Mouse (Mus musculus) cerebellum, adult 11 months (tissue): ENCODE results near the gene Xrcc2.
A peak's percentile ranks its signal among the peaks of the same experiment; 100 is the strongest.
"Not testable (repeated sequence)": the region's sequence is repeated elsewhere in the genome, so short reads cannot be mapped to it uniquely, and the experiment has no call there.

Experiments
- DNase-seq: peaks from one replicate; pipeline ENCODE4 v3.0.0; 2022

Gene Xrcc2

GRCm38 (mm10) chr5:25705567-25706349 is at the start of gene Xrcc2:
TSS of gene Xrcc2 (minus strand) at chr5:25705825.
- DNase-seq = peak; percentile 98

- no peak for DNase-seq
Measured at GRCm38 (mm10) chr5:25754236-25754766, 48.7 kb upstream of the Xrcc2 start.

GRCm38 (mm10) chr5:25753556-25754235 is 48.1 kb upstream of the Xrcc2 start:
- DNase-seq = no peak

- no peak for DNase-seq
Measured at GRCm38 (mm10) chr5:25752862-25753261, 47.2 kb upstream of the Xrcc2 start.

GRCm38 (mm10) chr5:25751552-25751951 is 45.9 kb upstream of the Xrcc2 start:
- no peak for DNase-seq

GRCm38 (mm10) chr5:25748613-25749012 is 43.0 kb upstream of the Xrcc2 start:
- no peak for DNase-seq

- DNase-seq = no peak
Measured at GRCm38 (mm10) chr5:25747904-25748303, 42.3 kb upstream of the Xrcc2 start.

- not testable (repeated sequence) for DNase-seq
Measured at GRCm38 (mm10) chr5:25738902-25739301, 33.3 kb upstream of the Xrcc2 start.

GRCm38 (mm10) chr5:25738448-25738847 is 32.8 kb upstream of the Xrcc2 start:
- no peak for DNase-seq

- no peak for DNase-seq
Measured at GRCm38 (mm10) chr5:25735861-25736260, 30.2 kb upstream of the Xrcc2 start.

GRCm38 (mm10) chr5:25734318-25734717 is 28.7 kb upstream of the Xrcc2 start:
- peak; percentile 45 for DNase-seq

GRCm38 (mm10) chr5:25724134-25724675 is 18.6 kb upstream of the Xrcc2 start:
- no peak for DNase-seq

GRCm38 (mm10) chr5:25723016-25723415 is 17.4 kb upstream of the Xrcc2 start:
- DNase-seq = no peak

- no peak for DNase-seq
Measured at GRCm38 (mm10) chr5:25719390-25719789, 13.8 kb upstream of the Xrcc2 start.

- not testable (repeated sequence) for DNase-seq
Measured at GRCm38 (mm10) chr5:25713001-25713706, 7.5 kb upstream of the Xrcc2 start.

- no peak for DNase-seq
Measured at GRCm38 (mm10) chr5:25704702-25705566, 691 bp downstream of the Xrcc2 start.

- DNase-seq = no peak
Measured at GRCm38 (mm10) chr5:25697941-25698340, 7.7 kb downstream of the Xrcc2 start.

- peak; percentile 6 for DNase-seq
Measured at GRCm38 (mm10) chr5:25696256-25696655, 9.4 kb downstream of the Xrcc2 start.

GRCm38 (mm10) chr5:25695786-25696185 is 9.8 kb downstream of the Xrcc2 start:
- DNase-seq = no peak

- no peak for DNase-seq
Measured at GRCm38 (mm10) chr5:25671696-25672520, 33.7 kb downstream of the Xrcc2 start.

GRCm38 (mm10) chr5:25671051-25671450 is 34.6 kb downstream of the Xrcc2 start:
- DNase-seq = no peak
